Mouse (Mus musculus) megakaryocyte-erythroid progenitor cell, adult 5 weeks (primary cell): ENCODE data around the gene Otof. TPM values are rescaled to one million over a fixed set of nuclear protein-coding genes. Genes with fewer than 3 reads are reported as not detected.

ENCODE experiments used
- polyA plus RNA-seq: library from polyadenylated mRNA; stranded (reverse); fragments of >175 nt; gene quantifications from 2 replicates; pipeline ENCODE4 v1.2.3, GENCODE M21; 2012

Otof gene
- 0.01 and 0.11 TPM in 2 replicates for polyA plus RNA-seq

GRCm38 (mm10) chr5:30461821-30462220 is at the start of gene Otof:
Gene Otof, minus strand, starts transcription at chr5:30461932.

GRCm38 (mm10) chr5:30465861-30466260 is 4.1 kb upstream of the Otof start, which contains the start of gene 1700001C02Rik:
Gene 1700001C02Rik, plus strand, starts transcription at chr5:30466047.

Other genes with a start within 250 kb of the Otof start
- gene Selenoi, start 229.4 kb downstream of the Otof start, polyA plus RNA-seq: 0.73 and 1.8 TPM in 2 replicates
- gene Drc1, start 180.5 kb downstream of the Otof start, polyA plus RNA-seq: 0.03 TPM in 1 of 2 replicates, not detected in the other
- not detected in 2 replicates for gene 1700001C02Rik, start 4.1 kb upstream of the Otof start, polyA plus RNA-seq
- gene Cib4, start 83.9 kb upstream of the Otof start, polyA plus RNA-seq: not detected in 2 replicates
- 0.13 and 0.15 TPM in 2 replicates for gene Kcnk3, start 126.2 kb upstream of the Otof start, polyA plus RNA-seq
- 9.3 and 11.6 TPM in 2 replicates for gene Slc35f6, start 186.0 kb upstream of the Otof start, polyA plus RNA-seq
- 259 and 274 TPM in 2 replicates for gene Cenpa, start 204.8 kb upstream of the Otof start, polyA plus RNA-seq
- 0.01 and 0.03 TPM in 2 replicates for gene Dpysl5, start 249.6 kb upstream of the Otof start, polyA plus RNA-seq